Mouse (Mus musculus): Measurements from ENCODE around the gene Topaz1.

- TF ChIP-seq CTCF (IDR thresholded peaks at IDR 0.05; ENCODE audit: low read depth) (no peak), EP300 (IDR thresholded peaks at IDR 0.05; ENCODE audit: low read depth) (no peak)
Observed at GRCm38 (mm10) chr9:122747060-122747459, at the start of gene Topaz1.

All from liver, postnatal 0 days (tissue).